Mouse (Mus musculus) olfactory bulb, adult 2 months (tissue): ENCODE measurements at regions not wholly inside any gene's neighbourhood (a gene's known extent, or its start where the extent isn't known, plus 50 kb on each side); places are given as distances from the start of the nearest gene placed in this dataset.

Experiments
- CTCF ChIP-seq: fragments of 200-500 bp; IDR thresholded peaks from 2 replicates; pipeline ENCODE4 v1.5.1; 2012; ENCODE audit warnings: low read depth, mild to moderate bottlenecking, low read length, moderate library complexity; ENCODE audit not compliant: insufficient read depth
- POLR2A ChIP-seq: fragments of 200-500 bp; IDR thresholded peaks from 2 replicates; pipeline ENCODE4 v1.6.1; 2012; ENCODE audit warnings: mild to moderate bottlenecking, low read depth, low read length, moderate library complexity; ENCODE audit not compliant: insufficient read depth

DNA sequence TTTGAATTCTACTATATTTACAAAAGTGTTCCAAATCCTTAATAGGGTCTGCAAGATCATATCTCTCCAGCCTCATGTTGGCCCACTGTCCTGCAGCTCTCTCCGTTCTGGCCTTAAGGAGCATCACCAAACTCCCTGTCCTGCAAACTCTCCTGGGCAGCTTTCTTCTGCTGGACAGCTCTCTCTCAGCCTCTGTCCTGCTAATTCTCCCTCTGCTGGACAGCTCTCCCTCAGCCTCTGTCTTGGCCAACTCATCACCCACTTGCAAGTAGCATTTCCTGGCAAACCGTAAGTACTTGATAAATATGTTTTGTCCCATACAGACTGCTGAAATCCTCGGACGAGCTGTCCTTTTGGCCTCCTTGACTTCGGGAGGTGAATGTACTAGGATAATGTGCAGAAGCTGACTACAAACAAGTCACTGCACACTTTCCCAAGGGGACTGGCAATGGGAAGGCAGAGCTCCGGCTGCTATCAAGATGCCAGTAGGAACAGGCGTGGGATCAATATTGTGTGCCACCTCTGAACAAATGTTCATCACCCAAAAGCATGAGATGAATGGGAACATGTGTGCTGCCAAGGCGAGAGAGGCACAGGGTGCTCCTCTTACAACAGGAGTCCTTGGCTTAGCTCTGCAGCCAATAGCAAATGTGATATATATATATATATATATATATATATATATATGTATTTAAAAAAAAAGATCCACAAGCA, 108.1 kb upstream of the Gcfc2 start:
- TF ChIP-seq CTCF (no peak), POLR2A (no peak)
